Comparison of ENCODE assay signal across 23 mouse cellular contexts in the genomic region with DNA sequence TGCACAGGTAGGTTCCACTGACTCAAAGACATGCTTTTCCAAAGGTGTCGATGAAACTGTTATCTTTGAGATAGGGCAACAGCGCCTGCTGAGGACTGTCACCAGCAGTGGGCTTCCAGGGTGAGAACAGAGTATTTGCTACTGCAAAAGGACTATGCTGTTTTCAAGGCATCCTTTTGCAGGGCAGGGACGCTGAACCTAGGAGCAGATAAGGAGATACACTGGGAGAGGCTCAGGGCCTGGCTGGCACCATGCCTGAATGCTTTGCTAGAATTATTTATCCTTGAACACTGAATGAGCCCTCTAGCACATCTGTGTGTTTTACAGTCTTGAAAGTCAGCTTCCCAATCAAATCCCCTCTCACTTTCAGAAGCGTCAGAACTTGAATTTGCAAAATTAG. TPM values are rescaled to one million over a fixed set of nuclear protein-coding genes. Genes with fewer than 3 reads are reported as not detected.
"Had no signal": no experiment of that assay in that cellular context is flagged by ENCODE, and none has a peak within 500 bp of the region (broad histone marks: within the 10 kb centered on the region; RNA-seq: fewer than 3 reads in every experiment).

No protein-coding gene starts in this region.

- H3K4me3 ChIP-seq: limb, embryonic 12.5 days; limb, embryonic 15.5 days; liver, embryonic 12.5 days; liver, embryonic 15.5 days; lung, embryonic 15.5 days; midbrain, embryonic 12.5 days; myocyte; neural tube, embryonic 13.5 days had no signal

- H3K27ac ChIP-seq: limb, embryonic 12.5 days; limb, embryonic 15.5 days; liver, embryonic 12.5 days; liver, embryonic 15.5 days; lung, embryonic 15.5 days; midbrain, embryonic 12.5 days; neural tube, embryonic 13.5 days had no signal

- H3K36me3 ChIP-seq: limb, embryonic 12.5 days; limb, embryonic 15.5 days; liver, embryonic 12.5 days; liver, embryonic 15.5 days; lung, embryonic 15.5 days; midbrain, embryonic 12.5 days; neural tube, embryonic 13.5 days had no signal

- H3K27me3 ChIP-seq: limb, embryonic 12.5 days; limb, embryonic 15.5 days; liver, embryonic 12.5 days; liver, embryonic 15.5 days; lung, embryonic 15.5 days; midbrain, embryonic 12.5 days; neural tube, embryonic 13.5 days had no signal

- H3K9ac ChIP-seq: limb, embryonic 12.5 days; limb, embryonic 15.5 days; liver, embryonic 12.5 days; liver, embryonic 15.5 days; lung, embryonic 15.5 days; midbrain, embryonic 12.5 days; neural tube, embryonic 13.5 days had no signal

- H3K4me2 ChIP-seq: limb, embryonic 12.5 days; limb, embryonic 15.5 days; liver, embryonic 12.5 days; liver, embryonic 15.5 days; lung, embryonic 15.5 days; midbrain, embryonic 12.5 days; neural tube, embryonic 13.5 days had no signal

- H3K4me1 ChIP-seq: limb, embryonic 12.5 days; liver, embryonic 12.5 days; liver, embryonic 15.5 days; lung, embryonic 15.5 days; midbrain, embryonic 12.5 days had no signal

- H3K9me3 ChIP-seq: limb, embryonic 12.5 days; limb, embryonic 15.5 days; liver, embryonic 12.5 days; liver, embryonic 15.5 days; lung, embryonic 15.5 days; midbrain, embryonic 12.5 days; neural tube, embryonic 13.5 days had no signal

- ATAC-seq: liver, embryonic 12.5 days; midbrain, embryonic 16.5 days had no signal

- DNase-seq: kidney, adult 18-20 months; kidney, adult 9 months; kidney, postnatal 14 days; kidney, postnatal 4 days; left cerebral cortex, postnatal 4 days; lung, adult 18-20 months; lung, postnatal 14 days; lung, postnatal 4 days; thymus, adult 18-20 months; thymus, postnatal 36 days had no signal

RNA-seq across cellular contexts. Expression of a gene that starts 11.8 kb away (rescaled TPM):
- total RNA-seq: megakaryocyte progenitor cell, adult 5-6 weeks; monocyte, adult 5-6 weeks; neutrophil, adult 5-6 weeks had no signal
- polyA plus RNA-seq: midbrain, embryonic 12.5 days; myocyte; spleen, adult 2 months had no signal
